Mouse (Mus musculus): ENCODE data around the gene Tm6sf1.

DNA sequence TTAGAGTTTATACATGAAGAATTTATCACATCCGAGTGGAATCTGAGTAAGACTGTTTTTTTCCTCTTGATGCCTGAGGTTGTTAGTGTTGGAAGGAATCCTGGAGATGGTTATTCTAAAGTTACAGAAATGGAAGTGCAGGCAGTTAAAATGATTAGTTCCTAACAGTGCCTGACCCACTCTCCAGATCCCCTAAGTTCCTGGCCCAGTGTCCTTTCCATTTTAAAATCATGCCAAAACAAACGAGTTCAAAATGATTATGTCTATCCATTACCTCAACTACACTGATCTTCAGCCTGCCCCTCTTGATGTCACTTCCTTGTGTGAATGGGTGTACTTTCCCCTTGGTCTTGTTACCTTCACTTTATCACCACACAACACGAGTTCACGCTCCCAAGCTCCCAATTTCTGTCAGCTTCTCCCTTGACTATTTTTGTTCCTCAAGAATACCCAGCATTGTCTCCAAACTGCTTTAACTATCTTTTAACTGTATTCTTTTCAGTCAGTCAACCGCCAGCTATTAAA is 73.8 kb downstream of the Tm6sf1 start:
- no peak for TF ChIP-seq CTCF (IDR thresholded peaks at IDR 0.05; ENCODE audit: borderline replicate concordance, extremely low read depth, insufficient read depth, insufficient read length)
- TF ChIP-seq POLR2A (IDR thresholded peaks at IDR 0.05; ENCODE audit: borderline replicate concordance, extremely low read depth, insufficient read depth, insufficient read length, poor library complexity, severe bottlenecking), result no peak

Data from brain, embryonic 14.5 days (tissue).